Mouse (Mus musculus): ENCODE data around the gene Higd1c. TPM values are rescaled to one million over a fixed set of nuclear protein-coding genes. Genes with fewer than 3 reads are reported as not detected.

Higd1c gene
- polyA plus RNA-seq, 1 experiment from 2014 or later, result not detected

GRCm38 (mm10) chr15:100388886-100389285 lies 24.5 kb downstream of the Higd1c start:
- Histone ChIP-seq H3K27ac (ENCODE audit: low read depth) (no peak overlapping the region), H3K4me2 (ENCODE audit: low read depth, low read length) (no peak overlapping the region), H3K36me3 (replicated peaks; ENCODE audit: insufficient read depth, low read length) (peaks cover 10% of the 10 kb centered on the region), H3K9me3 (ENCODE audit: low read length) (no peaks in the 10 kb centered on the region), H3K9ac (replicated peaks) (no peak overlapping the region), H3K4me3 (ENCODE audit: low read depth, low read length) (no peak overlapping the region), H3K4me1 (ENCODE audit: insufficient read depth) (peaks cover 11% of the 10 kb centered on the region), H3K27me3 (ENCODE audit: insufficient read depth, low read length) (no peaks in the 10 kb centered on the region)
- ATAC-seq (no peak), DNase-seq (no peak)
- no peak for TF ChIP-seq CTCF (IDR thresholded peaks at IDR 0.05; ENCODE audit: low read depth)
- TF ChIP-seq EP300 (IDR thresholded peaks at IDR 0.05; ENCODE audit: low read depth), result no peak
- WGBS (ENCODE audit: insufficient replicate concordance), result 73% methylated on average over 9 of the region's 9 CpGs

GRCm38 (mm10) chr15:100391066-100391465 lies 26.7 kb downstream of the Higd1c start:
- 0 out of 2 replicates have a peak overlapping the region, but pooled peaks have one; percentile 3 for H3K9ac ChIP-seq (replicated peaks)
- H3K4me1 ChIP-seq (ENCODE audit: insufficient read depth), result peaks cover 9% of the 10 kb centered on the region
- no peaks in the 10 kb centered on the region for H3K27me3 ChIP-seq (ENCODE audit: insufficient read depth, low read length)
- peak; percentile 18 for ATAC-seq
- no peak overlapping the region for H3K4me3 ChIP-seq (ENCODE audit: low read depth, low read length)
- TF ChIP-seq EP300 (IDR thresholded peaks at IDR 0.05; ENCODE audit: low read depth), result no peak
- no peak for TF ChIP-seq CTCF (IDR thresholded peaks at IDR 0.05; ENCODE audit: low read depth)
- 48% methylated on average over 7 of the region's 7 CpGs for WGBS (ENCODE audit: insufficient replicate concordance)
- no peak for DNase-seq
- H3K36me3 ChIP-seq (replicated peaks; ENCODE audit: insufficient read depth, low read length), result peaks cover 26% of the 10 kb centered on the region
- no peak overlapping the region for H3K4me2 ChIP-seq (ENCODE audit: low read depth, low read length)
- no peaks in the 10 kb centered on the region for H3K9me3 ChIP-seq (ENCODE audit: low read length)
- no peak overlapping the region for H3K27ac ChIP-seq (ENCODE audit: low read depth)

GRCm38 (mm10) chr15:100391599-100391998 lies 27.3 kb downstream of the Higd1c start:
- H3K4me3 ChIP-seq (ENCODE audit: low read depth, low read length), result no peak overlapping the region
- ATAC-seq (peak; percentile 81), DNase-seq (no peak)
- H3K9me3 ChIP-seq (ENCODE audit: low read length), result no peaks in the 10 kb centered on the region
- 0 out of 2 replicates have a peak overlapping the region, but pooled peaks have one; percentile 3 for H3K9ac ChIP-seq (replicated peaks)
- 0 out of 2 replicates have a peak overlapping the region, but pooled peaks have one; percentile 16 for H3K27ac ChIP-seq (ENCODE audit: low read depth)
- no peaks in the 10 kb centered on the region for H3K27me3 ChIP-seq (ENCODE audit: insufficient read depth, low read length)
- no peak overlapping the region for H3K4me2 ChIP-seq (ENCODE audit: low read depth, low read length)
- TF ChIP-seq CTCF (IDR thresholded peaks at IDR 0.05; ENCODE audit: low read depth), result no peak
- TF ChIP-seq EP300 (IDR thresholded peaks at IDR 0.05; ENCODE audit: low read depth), result peak; percentile 80
- H3K36me3 ChIP-seq (replicated peaks; ENCODE audit: insufficient read depth, low read length), result peaks cover 31% of the 10 kb centered on the region
- H3K4me1 ChIP-seq (ENCODE audit: insufficient read depth), result peaks cover 9% of the 10 kb centered on the region
- 57% methylated on average over 7 of the region's 7 CpGs for WGBS (ENCODE audit: insufficient replicate concordance)

GRCm38 (mm10) chr15:100393016-100393415 lies 28.7 kb downstream of the Higd1c start:
- no peaks in the 10 kb centered on the region for H3K27me3 ChIP-seq (ENCODE audit: insufficient read depth, low read length)
- WGBS (ENCODE audit: insufficient replicate concordance), result 88% methylated on average over 11 of the region's 11 CpGs
- H3K27ac ChIP-seq (ENCODE audit: low read depth), result no peak overlapping the region
- no peak overlapping the region for H3K9ac ChIP-seq (replicated peaks)
- peaks cover 7% of the 10 kb centered on the region for H3K4me1 ChIP-seq (ENCODE audit: insufficient read depth)
- no peak overlapping the region for H3K4me3 ChIP-seq (ENCODE audit: low read depth, low read length)
- no peak for TF ChIP-seq CTCF (IDR thresholded peaks at IDR 0.05; ENCODE audit: low read depth)
- no peak for TF ChIP-seq EP300 (IDR thresholded peaks at IDR 0.05; ENCODE audit: low read depth)
- DNase-seq (no peak), ATAC-seq (no peak)
- no peak overlapping the region for H3K4me2 ChIP-seq (ENCODE audit: low read depth, low read length)
- no peaks in the 10 kb centered on the region for H3K9me3 ChIP-seq (ENCODE audit: low read length)
- peaks cover 43% of the 10 kb centered on the region for H3K36me3 ChIP-seq (replicated peaks; ENCODE audit: insufficient read depth, low read length)

- Histone ChIP-seq H3K9me3 (ENCODE audit: low read length) (no peaks in the 10 kb centered on the region), H3K36me3 (replicated peaks; ENCODE audit: insufficient read depth, low read length) (peaks cover 67% of the 10 kb centered on the region), H3K27ac (ENCODE audit: low read depth) (no peak overlapping the region), H3K9ac (replicated peaks) (no peak overlapping the region), H3K4me3 (ENCODE audit: low read depth, low read length) (no peak overlapping the region), H3K4me1 (ENCODE audit: insufficient read depth) (peaks cover 5% of the 10 kb centered on the region), H3K27me3 (ENCODE audit: insufficient read depth, low read length) (no peaks in the 10 kb centered on the region), H3K4me2 (ENCODE audit: low read depth, low read length) (no peak overlapping the region)
- ATAC-seq, result no peak
- TF ChIP-seq EP300 (IDR thresholded peaks at IDR 0.05; ENCODE audit: low read depth) (no peak), CTCF (IDR thresholded peaks at IDR 0.05; ENCODE audit: low read depth) (peak; percentile 41)
- DNase-seq, result no peak
- WGBS (ENCODE audit: insufficient replicate concordance), result 98% methylated on average over 3 of the region's 3 CpGs
Measured at GRCm38 (mm10) chr15:100395561-100395960, 31.2 kb downstream of the Higd1c start.

- Histone ChIP-seq H3K9ac (replicated peaks) (no peak overlapping the region), H3K4me2 (ENCODE audit: low read depth, low read length) (peak overlapping the region; percentile 61; the same call in 1 of the 2 replicates), H3K36me3 (replicated peaks; ENCODE audit: insufficient read depth, low read length) (peaks cover 86% of the 10 kb centered on the region), H3K4me1 (ENCODE audit: insufficient read depth) (peaks cover 16% of the 10 kb centered on the region; the same call in 1 of the 2 replicates), H3K27me3 (ENCODE audit: insufficient read depth, low read length) (no peaks in the 10 kb centered on the region), H3K4me3 (ENCODE audit: low read depth, low read length) (no peak overlapping the region), H3K27ac (ENCODE audit: low read depth) (no peak overlapping the region), H3K9me3 (ENCODE audit: low read length) (no peaks in the 10 kb centered on the region)
- TF ChIP-seq CTCF (IDR thresholded peaks at IDR 0.05; ENCODE audit: low read depth), result no peak
- no peak for TF ChIP-seq EP300 (IDR thresholded peaks at IDR 0.05; ENCODE audit: low read depth)
- WGBS (ENCODE audit: insufficient replicate concordance), result 67% methylated on average over 16 of the region's 16 CpGs
- DNase-seq, result no peak
- ATAC-seq, result peak; percentile 7; the same call in 1 of the 2 replicates
Measured at GRCm38 (mm10) chr15:100400592-100401250, 36.4 kb downstream of the Higd1c start.

All from liver, postnatal 0 days (tissue).